Mouse (Mus musculus) hematopoietic stem cell, adult 5-6 weeks (primary cell): ENCODE measurements around the gene Vwa3a. TPM values are rescaled to one million over a fixed set of nuclear protein-coding genes. Genes with fewer than 3 reads are reported as not detected.
A peak's percentile ranks its signal among the peaks of the same experiment; 100 is the strongest.
"Not testable (repeated sequence)": the region's sequence is repeated elsewhere in the genome, so short reads cannot be mapped to it uniquely, and the experiment has no call there.

Experiments
- ATAC-seq, 2 experiments: fragments of 125-278 bp in 1 of 2; replicated peaks in 1 of 2; 2 replicates each; pipeline ENCODE4 v1.8.0; 2016 to 2017; ENCODE audit warnings: inconsistent platforms in 2 of 2, mild to moderate bottlenecking in 2 of 2, moderate number of reproducible peaks in 2 of 2, low read depth in 1 of 2, moderate TSS enrichment in 1 of 2; ENCODE audit not compliant: low FRiP score in 2 of 2, poor library complexity in 2 of 2, severe bottlenecking in 2 of 2, insufficient read depth in 1 of 2, low TSS enrichment in 1 of 2
- total RNA-seq: library from RNA; stranded (forward); fragments of 172-1452, 232-1000 nt; gene quantifications from 2 replicates; pipeline ENCODE4 v1.2.3, GENCODE M21; 2017

The Vwa3a gene
- total RNA-seq: not detected in 2 replicates

DNA sequence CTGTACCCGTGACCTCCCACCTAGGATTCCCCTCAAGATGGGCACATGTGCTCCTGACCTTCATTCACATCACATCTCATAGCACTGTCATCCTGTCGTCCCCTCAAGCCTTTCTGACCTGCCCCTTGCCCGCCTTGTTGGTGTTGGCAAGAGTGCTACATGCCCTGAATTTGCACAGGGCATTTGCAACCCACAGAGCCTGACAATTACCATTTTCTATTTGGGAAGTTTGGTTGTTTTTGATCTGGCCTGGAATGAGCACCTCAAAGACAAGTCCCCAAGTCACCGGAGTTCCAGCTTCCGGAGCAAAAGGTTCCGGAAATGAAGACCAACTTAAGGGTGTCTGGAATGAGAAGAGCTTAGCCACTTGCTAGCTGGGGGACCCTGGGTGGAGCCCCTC, at the start of gene Vwa3a:
Vwa3a (plus strand) TSS at position 301 of the 400 bp plus-strand sequence.
- no peak for ATAC-seq

DNA sequence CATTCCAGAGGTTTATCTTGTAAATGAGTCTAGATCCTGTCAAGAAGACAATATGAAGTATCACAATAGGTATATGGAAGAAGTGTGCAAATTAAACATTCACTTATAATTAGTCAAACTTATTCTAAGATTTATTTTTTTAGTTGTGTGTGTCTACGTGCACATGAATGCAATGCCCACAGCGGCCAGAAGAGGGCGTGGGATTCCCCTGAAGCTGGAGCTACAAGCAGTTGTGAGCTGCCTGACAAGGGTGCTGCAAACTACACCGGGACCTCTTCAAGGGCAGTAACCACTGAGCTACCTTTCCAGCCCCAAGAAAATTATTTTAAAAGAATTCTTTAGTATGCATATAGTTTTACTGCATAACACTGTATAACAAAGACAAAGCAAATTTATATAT, 48.5 kb upstream of the Vwa3a start:
- ATAC-seq: no peak

- no peak for ATAC-seq
Measured at GRCm38 (mm10) chr7:120693831-120694375, 45.2 kb upstream of the Vwa3a start.

DNA sequence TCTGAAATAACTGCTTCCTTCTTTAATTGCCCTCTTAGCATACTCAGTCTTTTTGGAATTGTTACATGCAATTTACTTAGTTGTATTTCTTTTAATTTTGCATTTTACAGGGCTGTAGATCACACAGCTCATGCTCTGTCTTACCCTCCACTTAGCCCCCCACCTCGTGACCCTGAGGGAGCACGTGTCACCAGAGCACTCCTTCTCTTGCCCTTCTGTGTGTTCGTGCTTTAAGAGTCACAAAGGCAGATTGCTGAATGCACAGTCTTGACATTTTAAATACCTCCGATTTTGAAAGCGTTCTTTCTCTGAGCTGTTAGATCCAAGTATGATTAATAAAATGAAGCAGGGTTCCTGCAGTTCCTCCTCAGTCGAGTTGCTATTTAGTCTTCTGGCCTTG, 43.9 kb upstream of the Vwa3a start:
- no peak for ATAC-seq

DNA sequence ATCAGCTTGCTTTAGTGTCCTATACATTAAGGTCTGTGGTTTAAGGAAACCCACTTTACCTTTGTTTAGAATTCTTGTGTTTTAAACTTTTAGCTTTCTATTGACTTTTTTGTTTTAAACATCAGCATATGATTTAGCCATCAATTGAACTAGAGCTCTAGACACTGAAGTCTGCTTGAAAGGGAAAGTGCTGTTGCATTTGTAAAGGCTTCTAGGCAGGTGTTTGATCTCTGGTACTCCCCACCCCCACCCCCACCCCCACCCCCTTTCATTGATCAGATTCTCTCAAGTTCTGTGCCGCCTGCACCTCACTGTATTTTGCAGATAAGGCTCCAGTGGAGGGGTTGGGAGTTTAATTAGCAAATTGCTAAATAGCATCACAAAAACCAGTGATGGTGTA, 43.5 kb upstream of the Vwa3a start:
- ATAC-seq: no peak

DNA sequence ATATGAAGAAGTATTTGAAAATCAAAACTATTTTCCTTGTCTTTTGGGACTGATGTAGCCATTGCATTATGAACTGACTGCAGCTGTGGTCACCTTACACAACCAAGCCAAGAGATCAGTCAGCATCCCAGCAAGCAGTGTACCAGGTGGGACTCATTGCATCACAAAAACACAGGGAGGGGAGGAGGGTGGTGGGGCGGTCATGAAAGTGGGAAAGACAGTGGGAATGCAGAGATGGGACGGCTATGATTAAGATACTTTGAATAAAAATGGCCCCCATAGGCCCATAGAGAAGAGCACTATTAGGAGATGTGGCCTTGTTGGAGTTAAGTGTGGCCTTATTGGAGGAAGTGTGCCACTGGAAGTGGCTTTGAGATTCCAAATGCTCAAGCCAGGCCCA, 42.8 kb upstream of the Vwa3a start:
- ATAC-seq: no peak

GRCm38 (mm10) chr7:120699586-120699985, 39.5 kb upstream of the Vwa3a start:
- ATAC-seq: no peak

GRCm38 (mm10) chr7:120703888-120704287, 35.2 kb upstream of the Vwa3a start:
- no peak for ATAC-seq

DNA sequence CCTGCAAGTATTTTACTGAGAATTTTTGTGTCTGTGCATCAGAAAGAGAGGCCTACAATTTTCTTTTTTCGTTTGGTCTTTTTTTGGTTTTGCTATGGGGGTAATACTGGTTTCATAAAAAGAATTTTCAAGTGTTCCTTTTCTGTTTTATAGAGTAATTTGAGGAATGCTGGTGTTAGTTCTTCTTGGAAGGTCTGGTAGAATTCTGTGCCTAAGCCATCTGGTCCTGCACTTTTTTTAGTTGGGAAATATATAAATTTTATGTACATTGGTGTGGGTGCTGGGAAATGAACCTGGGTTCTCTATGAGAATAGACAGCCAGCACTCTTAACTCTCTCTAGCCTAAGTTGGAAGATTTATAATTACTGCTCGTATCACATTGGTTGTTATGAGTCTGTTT, 27.0 kb upstream of the Vwa3a start:
- ATAC-seq: no peak

DNA sequence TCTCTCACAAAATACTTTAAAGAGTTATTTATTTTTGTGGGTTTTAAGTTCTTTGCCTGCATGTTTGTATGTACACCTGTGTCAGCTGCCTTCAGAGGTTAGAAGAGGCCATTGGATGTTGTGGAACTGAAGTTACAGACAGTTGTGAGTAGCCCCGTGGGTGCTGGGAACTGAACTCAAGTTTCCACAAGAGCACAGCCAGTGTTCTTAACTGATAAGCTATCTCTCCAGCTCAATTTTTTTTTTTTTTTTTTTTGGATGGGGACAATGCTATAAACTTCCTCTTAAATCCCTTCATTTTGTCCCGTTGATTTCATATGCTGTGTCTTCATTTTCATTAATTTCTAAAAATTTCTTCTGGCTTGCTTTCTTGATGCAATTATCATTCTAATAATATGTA, 25.9 kb upstream of the Vwa3a start:
- no peak for ATAC-seq

GRCm38 (mm10) chr7:120713951-120714350, 25.2 kb upstream of the Vwa3a start:
- ATAC-seq: not testable (repeated sequence)

GRCm38 (mm10) chr7:120717261-120717660, 21.9 kb upstream of the Vwa3a start:
- no peak for ATAC-seq

DNA sequence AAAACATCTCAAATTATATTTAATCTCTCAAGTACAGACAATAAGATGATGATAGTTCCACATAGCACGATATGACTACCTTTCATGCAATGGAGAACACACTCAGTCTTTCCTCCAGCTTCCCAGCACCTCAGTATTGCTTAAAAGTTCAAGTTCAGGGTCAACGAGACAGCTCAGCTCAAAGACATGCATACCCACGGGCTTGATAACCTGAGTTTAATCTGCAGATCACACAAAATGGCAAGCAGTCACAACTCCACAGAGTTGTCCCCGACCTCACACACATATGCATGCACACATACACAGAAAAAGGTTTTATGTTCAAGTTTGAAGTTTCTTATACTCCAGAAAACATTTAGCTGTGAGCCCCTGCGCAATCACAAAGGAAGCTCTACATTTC, 18.1 kb upstream of the Vwa3a start:
- ATAC-seq: no peak

DNA sequence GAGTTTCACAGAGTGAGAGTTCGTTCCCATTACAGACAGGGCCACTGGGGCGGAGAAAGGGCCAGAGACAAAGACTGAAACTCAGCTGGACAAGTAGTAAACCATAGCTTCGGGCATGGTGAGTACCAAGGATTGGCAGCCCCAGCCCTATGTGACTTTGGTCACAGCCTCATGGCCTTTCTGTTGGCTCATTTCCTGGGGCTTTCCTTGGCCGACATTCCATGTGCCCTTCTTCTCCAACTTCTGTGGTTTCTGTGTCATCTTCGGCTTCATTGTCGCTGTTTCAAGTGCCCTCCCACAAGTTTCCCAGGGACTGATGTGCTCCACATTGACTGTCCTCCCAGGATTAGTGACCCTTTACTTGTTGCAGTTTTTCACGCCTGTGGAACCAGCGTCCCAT, 17.7 kb upstream of the Vwa3a start:
- ATAC-seq: no peak

GRCm38 (mm10) chr7:120722063-120722462, 17.1 kb upstream of the Vwa3a start:
- ATAC-seq: no peak

- ATAC-seq: no peak
Measured at GRCm38 (mm10) chr7:120722839-120723278, 16.3 kb upstream of the Vwa3a start.

GRCm38 (mm10) chr7:120727581-120727980, 11.5 kb upstream of the Vwa3a start:
- peak; percentile 65 to 80; a peak in 3 of 4 replicates for ATAC-seq

- ATAC-seq: peak; percentile 68 to 77
Measured at GRCm38 (mm10) chr7:120729635-120730034, 9.5 kb upstream of the Vwa3a start.

GRCm38 (mm10) chr7:120732906-120733305, 6.2 kb upstream of the Vwa3a start:
- ATAC-seq: no peak
